Mouse (Mus musculus) brain, embryonic 14.5 days (tissue): ENCODE measurements around the gene Mtss1l.

Experiments used
- CTCF ChIP-seq: fragments of 200-500 bp; IDR thresholded peaks from 2 replicates; pipeline ENCODE4 v1.5.1; 2012; ENCODE audit warnings: inconsistent platforms, mild to moderate bottlenecking, moderate library complexity, borderline replicate concordance; ENCODE audit not compliant: insufficient read depth, insufficient read length; ENCODE audit errors: extremely low read depth
- POLR2A ChIP-seq: fragments of 200-500 bp; IDR thresholded peaks from 2 replicates; pipeline ENCODE4 v1.6.1; 2012; ENCODE audit warnings: mild to moderate bottlenecking, inconsistent platforms, borderline replicate concordance; ENCODE audit not compliant: poor library complexity, insufficient read depth, insufficient read length, severe bottlenecking; ENCODE audit errors: extremely low read depth

GRCm38 (mm10) chr8:110700561-110700960 lies 20.7 kb upstream of the Mtss1l start:
- TF ChIP-seq POLR2A (no peak), CTCF (no peak)
